Mouse (Mus musculus) thymus, adult 2 months (tissue): ENCODE measurements around the gene Sectm1b. TPM values are rescaled to one million over a fixed set of nuclear protein-coding genes. Genes with fewer than 3 reads are reported as not detected.
A peak's percentile ranks its signal among the peaks of the same experiment; 100 is the strongest.

Source experiments
- DNase-seq: peaks from one replicate; pipeline ENCODE4 v3.0.0; 2021
- H3K27ac ChIP-seq: fragments of 200-500 bp; 2 replicates; pipeline ENCODE4 v1.5.1; 2012; ENCODE audit warnings: low read length, control low read depth; ENCODE audit not compliant: control insufficient read depth, insufficient read depth
- H3K27me3 ChIP-seq: fragments of 200-500 bp; 2 replicates; pipeline ENCODE4 v1.6.1; 2012; ENCODE audit warnings: mild to moderate bottlenecking, low read length, moderate library complexity, mixed read lengths; ENCODE audit not compliant: control insufficient read depth, insufficient read depth
- H3K36me3 ChIP-seq: fragments of 200-500 bp; 2 replicates; pipeline ENCODE4 v1.6.1; 2012; ENCODE audit warnings: mild to moderate bottlenecking, low read length, moderate library complexity; ENCODE audit not compliant: control insufficient read depth, insufficient read depth
- H3K4me1 ChIP-seq: fragments of 200-500 bp; replicated peaks from 2 replicates; pipeline ENCODE4 v1.6.1; 2012; ENCODE audit warnings: low read length; ENCODE audit not compliant: control insufficient read depth, insufficient read depth
- H3K4me3 ChIP-seq: fragments of 200-500 bp; 2 replicates; pipeline ENCODE4 v1.5.1; 2012; ENCODE audit warnings: mild to moderate bottlenecking, low read length, control low read depth, moderate library complexity; ENCODE audit not compliant: control insufficient read depth, insufficient read depth
- CTCF ChIP-seq: fragments of 200-500 bp; IDR thresholded peaks from 2 replicates; pipeline ENCODE4 v1.5.1; 2012; ENCODE audit warnings: mild to moderate bottlenecking, control low read depth, low read length, moderate library complexity, borderline replicate concordance; ENCODE audit not compliant: control insufficient read depth, poor library complexity, insufficient read depth; ENCODE audit errors: extremely low read depth
- POLR2A ChIP-seq: fragments of 200-500 bp; IDR thresholded peaks from 2 replicates; pipeline ENCODE4 v1.6.1; 2012; ENCODE audit warnings: mild to moderate bottlenecking, low read length, control low read depth, moderate library complexity; ENCODE audit not compliant: control insufficient read depth, poor library complexity, insufficient read depth; ENCODE audit errors: extremely low read depth
- WGBS: fragments of 180-500 bp; shearing (Covaris S2); methylation state at CpG from one replicate; pipeline ENCODE4 v1.1.7; 2018; 5-methylcytosine and 5-hydroxymethylcytosine counted together
- polyA plus RNA-seq: library from polyadenylated mRNA; depleted of rRNA; stranded (reverse); fragments of >200 nt; gene quantifications from 2 replicates; pipeline ENCODE4 v1.2.3, GENCODE M21; 2012

Gene Sectm1b
- polyA plus RNA-seq, 1 experiment, result 1.2 TPM

GRCm38 (mm10) chr11:121058956-121059355 is 4.4 kb downstream of the Sectm1b start:
- Histone ChIP-seq H3K36me3 (no peaks in the 10 kb centered on the region), H3K27ac (no peak overlapping the region), H3K27me3 (no peaks in the 10 kb centered on the region), H3K4me3 (no peak overlapping the region), H3K4me1 (no peaks in the 10 kb centered on the region)
- no peak for TF ChIP-seq CTCF
- no peak for TF ChIP-seq POLR2A
- DNase-seq, result no peak
- 93% methylated on average over 4 of the region's 4 CpGs for WGBS

GRCm38 (mm10) chr11:121058122-121058521 is 5.2 kb downstream of the Sectm1b start:
- Histone ChIP-seq H3K4me3 (no peak overlapping the region), H3K36me3 (no peaks in the 10 kb centered on the region), H3K27ac (no peak overlapping the region), H3K27me3 (no peaks in the 10 kb centered on the region), H3K4me1 (no peaks in the 10 kb centered on the region)
- WGBS, result 83% methylated on average over 5 of the region's 5 CpGs
- TF ChIP-seq CTCF (no peak), POLR2A (no peak)
- no peak for DNase-seq

- TF ChIP-seq CTCF, result no peak
- DNase-seq, result no peak
- Histone ChIP-seq H3K4me3 (no peak overlapping the region), H3K4me1 (no peaks in the 10 kb centered on the region), H3K27ac (no peak overlapping the region), H3K27me3 (no peaks in the 10 kb centered on the region), H3K36me3 (no peaks in the 10 kb centered on the region)
- 79% methylated on average over 7 of the region's 7 CpGs for WGBS
Observed at GRCm38 (mm10) chr11:121056536-121057236, 6.7 kb downstream of the Sectm1b start.

- Histone ChIP-seq H3K4me1 (no peaks in the 10 kb centered on the region), H3K4me3 (no peak overlapping the region), H3K36me3 (no peaks in the 10 kb centered on the region), H3K27me3 (no peaks in the 10 kb centered on the region), H3K27ac (no peak overlapping the region)
- TF ChIP-seq CTCF (peak; percentile 75; the same call in 1 of the 2 replicates), POLR2A (no peak)
- 27% methylated on average over 8 of the region's 8 CpGs for WGBS
- peak; percentile 80 for DNase-seq
Observed at GRCm38 (mm10) chr11:121053536-121053935, 9.8 kb downstream of the Sectm1b start.

GRCm38 (mm10) chr11:121052387-121052786 is 11.0 kb downstream of the Sectm1b start:
- Histone ChIP-seq H3K4me1 (no peaks in the 10 kb centered on the region), H3K36me3 (no peaks in the 10 kb centered on the region), H3K27ac (no peak overlapping the region), H3K4me3 (no peak overlapping the region), H3K27me3 (no peaks in the 10 kb centered on the region)
- WGBS, result 87% methylated on average over 4 of the region's 4 CpGs
- TF ChIP-seq CTCF (no peak), POLR2A (no peak)
- DNase-seq, result no peak

- Histone ChIP-seq H3K27me3 (no peaks in the 10 kb centered on the region), H3K36me3 (no peaks in the 10 kb centered on the region), H3K27ac (no peak overlapping the region), H3K4me1 (no peaks in the 10 kb centered on the region), H3K4me3 (no peak overlapping the region)
- WGBS, result 89% methylated on average over 1 of the region's 1 CpGs
- DNase-seq, result no peak
- no peak for TF ChIP-seq POLR2A
Observed at GRCm38 (mm10) chr11:121051793-121052192, 11.6 kb downstream of the Sectm1b start.

- no peak overlapping the region for H3K27ac ChIP-seq
- TF ChIP-seq POLR2A, result no peak
- TF ChIP-seq CTCF, result no peak
- 94% methylated on average over 1 of the region's 1 CpGs for WGBS
Observed at GRCm38 (mm10) chr11:121049840-121050239, 13.5 kb downstream of the Sectm1b start.

More at GRCm38 (mm10) chr11:121049840-121050239, 13.5 kb downstream of the Sectm1b start:
- no peak overlapping the region for H3K4me3 ChIP-seq
- H3K4me1 ChIP-seq, result no peaks in the 10 kb centered on the region
- no peak for DNase-seq
- no peaks in the 10 kb centered on the region for H3K27me3 ChIP-seq
- no peaks in the 10 kb centered on the region for H3K36me3 ChIP-seq
